Mouse (Mus musculus): ENCODE data around the gene Tmem9b. TPM values are rescaled to one million over a fixed set of nuclear protein-coding genes. Genes with fewer than 3 reads are reported as not detected.

Tmem9b gene
- polyA plus RNA-seq, 1 experiment from 2014 or later = 103 TPM

DNA sequence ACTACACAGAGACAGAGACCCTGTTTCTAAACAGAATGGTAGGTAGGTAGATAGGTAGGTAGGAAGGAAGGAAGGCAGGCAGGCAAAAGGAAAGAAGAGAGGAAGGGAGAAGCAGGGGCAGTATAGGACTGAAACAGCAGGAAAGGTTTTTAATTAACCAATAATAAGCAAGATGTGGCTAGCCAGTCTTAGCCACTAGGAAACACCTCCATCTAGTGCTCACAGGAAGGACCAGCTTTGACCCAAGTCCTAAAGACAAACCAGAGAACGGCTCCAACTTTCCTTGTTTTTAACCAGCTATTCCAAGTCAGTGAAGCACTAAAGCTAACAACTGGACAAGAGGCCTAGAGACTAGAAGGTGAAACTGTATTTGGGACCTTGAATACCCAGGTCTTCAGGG is 4.9 kb downstream of the Tmem9b start:
- Histone ChIP-seq H3K9me3 (ENCODE audit: control insufficient read depth, low read length) (no peaks in the 10 kb centered on the region), H3K4me1 (replicated peaks; ENCODE audit: control insufficient read depth, insufficient read depth) (no peaks in the 10 kb centered on the region), H3K4me3 (ENCODE audit: low read depth, low read length) (no peak overlapping the region), H3K27me3 (ENCODE audit: control insufficient read depth, insufficient read depth, low read length) (no peaks in the 10 kb centered on the region), H3K9ac (ENCODE audit: low read length) (no peak overlapping the region), H3K36me3 (ENCODE audit: control insufficient read depth, insufficient read depth, low read length) (peaks cover 12% of the 10 kb centered on the region; the same call in 1 of the 2 replicates), H3K4me2 (replicated peaks; ENCODE audit: low read depth) (no peak overlapping the region), H3K27ac (replicated peaks) (no peak overlapping the region)
- no peak for ATAC-seq (ENCODE audit: low FRiP score, low TSS enrichment)
- WGBS = 29% methylated on average over 1 of the region's 1 CpGs
- TF ChIP-seq CTCF (IDR thresholded peaks at IDR 0.05; ENCODE audit: low read depth) (peak; percentile 72), EP300 (optimal IDR thresholded peaks at IDR 0.05) (no peak)
- DNase-seq (ENCODE audit: low spot score) = no peak

- Histone ChIP-seq H3K4me2 (replicated peaks; ENCODE audit: low read depth) (no peak overlapping the region), H3K9ac (ENCODE audit: low read length) (no peak overlapping the region), H3K9me3 (ENCODE audit: control insufficient read depth, low read length) (no peaks in the 10 kb centered on the region), H3K4me1 (replicated peaks; ENCODE audit: control insufficient read depth, insufficient read depth) (no peaks in the 10 kb centered on the region), H3K27ac (replicated peaks) (0 out of 2 replicates have a peak overlapping the region, but pooled peaks have one; percentile 26), H3K27me3 (ENCODE audit: control insufficient read depth, insufficient read depth, low read length) (no peaks in the 10 kb centered on the region), H3K36me3 (ENCODE audit: control insufficient read depth, insufficient read depth, low read length) (peaks cover 16% of the 10 kb centered on the region; the same call in 1 of the 2 replicates), H3K4me3 (ENCODE audit: low read depth, low read length) (no peak overlapping the region)
- ATAC-seq (ENCODE audit: low FRiP score, low TSS enrichment) (no peak), DNase-seq (ENCODE audit: low spot score) (no peak)
- TF ChIP-seq EP300 (optimal IDR thresholded peaks at IDR 0.05) (no peak), CTCF (IDR thresholded peaks at IDR 0.05; ENCODE audit: low read depth) (no peak)
- 83% methylated on average over 4 of the region's 4 CpGs for WGBS
Measured at GRCm38 (mm10) chr7:109741703-109742102, 11.0 kb downstream of the Tmem9b start.

DNA sequence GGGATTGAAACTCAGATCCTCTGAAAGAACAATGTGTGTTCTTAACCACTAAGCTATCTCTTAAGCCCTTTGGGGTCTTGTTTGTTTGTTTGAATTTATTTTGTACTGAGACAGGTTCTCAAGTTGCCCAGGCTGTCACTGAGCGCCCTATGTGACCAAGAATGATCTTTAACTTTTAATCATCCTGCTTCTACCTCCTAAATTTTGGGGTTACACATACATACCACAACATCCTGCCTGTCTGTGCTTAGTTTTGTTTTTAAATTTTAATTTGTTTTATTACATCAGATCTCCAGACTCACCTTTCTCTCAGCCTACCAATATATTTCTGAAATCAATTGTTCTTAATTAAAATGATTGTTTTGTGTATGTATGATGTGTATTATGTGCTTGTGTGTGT is 11.6 kb downstream of the Tmem9b start:
- no peaks in the 10 kb centered on the region for H3K27me3 ChIP-seq (ENCODE audit: control insufficient read depth, insufficient read depth, low read length)
- 88% methylated on average over 1 of the region's 1 CpGs for WGBS
- peaks cover 16% of the 10 kb centered on the region for H3K36me3 ChIP-seq (ENCODE audit: control insufficient read depth, insufficient read depth, low read length)
- no peak overlapping the region for H3K4me2 ChIP-seq (replicated peaks; ENCODE audit: low read depth)
- TF ChIP-seq EP300 (optimal IDR thresholded peaks at IDR 0.05) (no peak), CTCF (IDR thresholded peaks at IDR 0.05; ENCODE audit: low read depth) (no peak)
- H3K9ac ChIP-seq (ENCODE audit: low read length) = no peak overlapping the region
- ATAC-seq (ENCODE audit: low FRiP score, low TSS enrichment) (no peak), DNase-seq (ENCODE audit: low spot score) (no peak)
- H3K27ac ChIP-seq (replicated peaks) = peak overlapping the region; percentile 40; the same call in 1 of the 2 replicates
- H3K4me1 ChIP-seq (replicated peaks; ENCODE audit: control insufficient read depth, insufficient read depth) = no peaks in the 10 kb centered on the region
- no peak overlapping the region for H3K4me3 ChIP-seq (ENCODE audit: low read depth, low read length)
- no peaks in the 10 kb centered on the region for H3K9me3 ChIP-seq (ENCODE audit: control insufficient read depth, low read length)

DNA sequence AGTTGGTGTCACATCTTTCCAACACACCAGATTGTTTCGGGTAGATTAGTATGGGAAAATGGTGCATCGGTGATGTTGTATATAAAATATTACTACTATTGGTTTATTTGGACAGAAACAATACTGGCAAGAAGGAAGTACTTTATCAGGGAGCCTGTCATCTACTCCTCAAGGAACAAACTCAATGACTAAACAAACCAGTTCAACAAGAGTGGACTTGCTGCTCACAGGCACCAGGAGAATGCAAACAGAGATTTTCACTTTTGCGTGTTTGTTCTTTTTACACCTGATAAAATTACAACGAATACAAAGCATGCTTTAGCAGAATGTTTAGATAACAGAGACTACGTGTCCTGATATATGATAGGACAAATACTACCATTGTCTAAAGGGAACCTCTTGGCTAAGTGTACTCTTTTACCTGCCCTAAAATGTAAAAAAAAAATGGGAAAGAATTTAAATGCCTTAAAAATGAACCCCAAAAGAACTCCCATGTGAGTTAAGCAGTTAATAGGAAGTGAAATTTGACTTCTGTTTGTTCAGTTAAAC is 12.8 kb downstream of the Tmem9b start:
- no peak for TF ChIP-seq CTCF (IDR thresholded peaks at IDR 0.05; ENCODE audit: low read depth)
- no peak for TF ChIP-seq EP300 (optimal IDR thresholded peaks at IDR 0.05)
- H3K4me3 ChIP-seq (ENCODE audit: low read depth, low read length) = no peak overlapping the region
- no peaks in the 10 kb centered on the region for H3K27me3 ChIP-seq (ENCODE audit: control insufficient read depth, insufficient read depth, low read length)
- peaks cover 16% of the 10 kb centered on the region for H3K36me3 ChIP-seq (ENCODE audit: control insufficient read depth, insufficient read depth, low read length)
- WGBS = 35% methylated on average over 5 of the region's 5 CpGs
- H3K4me1 ChIP-seq (replicated peaks; ENCODE audit: control insufficient read depth, insufficient read depth) = no peaks in the 10 kb centered on the region
- peak overlapping the region; percentile 76 for H3K27ac ChIP-seq (replicated peaks)
- ATAC-seq (ENCODE audit: low FRiP score, low TSS enrichment) (peak; percentile 92), DNase-seq (ENCODE audit: low spot score) (no peak)
- H3K4me2 ChIP-seq (replicated peaks; ENCODE audit: low read depth) = no peak overlapping the region
- no peaks in the 10 kb centered on the region for H3K9me3 ChIP-seq (ENCODE audit: control insufficient read depth, low read length)
- H3K9ac ChIP-seq (ENCODE audit: low read length) = no peak overlapping the region

DNA sequence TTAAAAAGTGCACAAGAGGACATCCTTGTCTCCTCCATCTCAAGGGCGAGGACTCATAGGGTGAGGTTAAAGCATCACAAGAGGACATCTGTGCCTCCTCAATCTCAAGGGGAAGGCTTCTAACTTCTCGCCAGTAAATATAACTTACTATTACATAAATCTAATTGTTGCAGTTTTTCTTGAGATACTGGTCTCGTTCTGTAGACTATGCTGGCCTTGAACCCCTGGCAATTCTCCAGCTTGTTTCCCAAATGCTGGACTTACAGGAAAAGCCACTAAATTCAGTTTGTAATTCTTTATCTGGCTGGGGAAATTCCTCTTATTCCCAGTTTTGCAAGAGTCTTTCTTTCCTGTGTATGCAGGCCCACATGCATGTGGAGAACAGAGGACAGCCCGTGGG is 17.9 kb downstream of the Tmem9b start:
- ATAC-seq (ENCODE audit: low FRiP score, low TSS enrichment) (no peak), DNase-seq (ENCODE audit: low spot score) (no peak)
- Histone ChIP-seq H3K9me3 (ENCODE audit: control insufficient read depth, low read length) (no peaks in the 10 kb centered on the region), H3K4me3 (ENCODE audit: low read depth, low read length) (no peak overlapping the region), H3K27me3 (ENCODE audit: control insufficient read depth, insufficient read depth, low read length) (no peaks in the 10 kb centered on the region), H3K9ac (ENCODE audit: low read length) (no peak overlapping the region), H3K27ac (replicated peaks) (no peak overlapping the region), H3K36me3 (ENCODE audit: control insufficient read depth, insufficient read depth, low read length) (peaks cover 8% of the 10 kb centered on the region), H3K4me1 (replicated peaks; ENCODE audit: control insufficient read depth, insufficient read depth) (no peaks in the 10 kb centered on the region), H3K4me2 (replicated peaks; ENCODE audit: low read depth) (no peak overlapping the region)
- TF ChIP-seq EP300 (optimal IDR thresholded peaks at IDR 0.05) (no peak), CTCF (IDR thresholded peaks at IDR 0.05; ENCODE audit: low read depth) (no peak)
- WGBS = 60% methylated on average over 4 of the region's 4 CpGs

DNA sequence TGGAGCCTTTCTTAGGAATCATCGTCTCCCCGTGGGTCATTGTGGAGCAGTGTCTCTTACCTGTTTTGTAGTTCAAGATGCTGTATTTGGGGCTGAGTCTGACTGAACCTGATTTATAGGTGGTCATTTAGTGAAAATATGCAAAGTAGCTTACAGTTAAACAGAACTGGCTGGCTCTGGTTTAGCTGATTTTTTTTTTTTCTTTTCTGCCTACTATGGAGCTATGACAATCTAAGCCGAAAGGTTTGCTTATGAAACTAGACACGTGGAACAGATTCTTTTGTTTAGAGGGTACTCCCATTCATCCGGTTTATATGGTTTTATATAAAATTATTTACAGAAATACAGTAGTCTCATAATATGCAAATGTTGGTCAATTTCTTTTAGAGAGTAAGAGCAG is 21.0 kb downstream of the Tmem9b start, which contains the start of gene Ascl3:
Gene Ascl3, minus strand, starts transcription at position 101 of the 400 bp plus-strand sequence.
- Histone ChIP-seq H3K4me2 (replicated peaks; ENCODE audit: low read depth) (no peak within 1 kb of the TSS), H3K4me3 (ENCODE audit: low read depth, low read length) (no peak within 1 kb of the TSS), H3K9ac (ENCODE audit: low read length) (no peak within 1 kb of the TSS), H3K27ac (replicated peaks) (no peak within 1 kb of the TSS), H3K27me3 (ENCODE audit: control insufficient read depth, insufficient read depth, low read length) (no peaks in the 10 kb centered on the region), H3K36me3 (ENCODE audit: control insufficient read depth, insufficient read depth, low read length) (peaks cover 5% of the 10 kb centered on the region), H3K4me1 (replicated peaks; ENCODE audit: control insufficient read depth, insufficient read depth) (no peaks in the 10 kb centered on the region), H3K9me3 (ENCODE audit: control insufficient read depth, low read length) (no peaks in the 10 kb centered on the region)
- TF ChIP-seq CTCF (IDR thresholded peaks at IDR 0.05; ENCODE audit: low read depth) = no peak
- TF ChIP-seq EP300 (optimal IDR thresholded peaks at IDR 0.05) = no peak
- WGBS = 73% methylated on average over 5 of the region's 5 CpGs
- DNase-seq (ENCODE audit: low spot score) (no peak), ATAC-seq (ENCODE audit: low FRiP score, low TSS enrichment) (no peak)
